Mouse (Mus musculus) gastrocnemius, adult 2 months (tissue): Measurements from ENCODE around the gene Rin2. TPM values are rescaled to one million over a fixed set of nuclear protein-coding genes. Genes with fewer than 3 reads are reported as not detected.
"Not testable (repeated sequence)": the region's sequence is repeated elsewhere in the genome, so short reads cannot be mapped to it uniquely, and the experiment has no call there.

ENCODE experiments used
- DNase-seq: peaks from one replicate; pipeline ENCODE4 v3.0.0; 2022
- H3K27ac ChIP-seq: fragments of 200-600 bp; 2 replicates; pipeline ENCODE4 v1.8.1; 2022; ENCODE audit warnings: mild to moderate bottlenecking
- H3K4me3 ChIP-seq: fragments of 200-600 bp; 2 replicates; pipeline ENCODE4 v1.8.1; 2022; ENCODE audit warnings: mild to moderate bottlenecking, moderate library complexity
- CTCF ChIP-seq: fragments of 200-600 bp; IDR thresholded peaks from 2 replicates; pipeline ENCODE4 v1.8.1; 2022; ENCODE audit warnings: antibody characterized with exemption, mild to moderate bottlenecking, moderate library complexity
- intact Hi-C: fragments of 180-260 bp; cut with DNase I; formaldehyde crosslinking; loops from one replicate; pipeline ENCODE4 v1.15.1; 2025
- total RNA-seq, 2 experiments: library from RNA; stranded (reverse); gene quantifications; 2 replicates each; pipeline ENCODE4 v1.2.3; 2021

Rin2 gene
- total RNA-seq, 2 experiments from 2014 or later: 10.3 to 11.5 TPM

DNA sequence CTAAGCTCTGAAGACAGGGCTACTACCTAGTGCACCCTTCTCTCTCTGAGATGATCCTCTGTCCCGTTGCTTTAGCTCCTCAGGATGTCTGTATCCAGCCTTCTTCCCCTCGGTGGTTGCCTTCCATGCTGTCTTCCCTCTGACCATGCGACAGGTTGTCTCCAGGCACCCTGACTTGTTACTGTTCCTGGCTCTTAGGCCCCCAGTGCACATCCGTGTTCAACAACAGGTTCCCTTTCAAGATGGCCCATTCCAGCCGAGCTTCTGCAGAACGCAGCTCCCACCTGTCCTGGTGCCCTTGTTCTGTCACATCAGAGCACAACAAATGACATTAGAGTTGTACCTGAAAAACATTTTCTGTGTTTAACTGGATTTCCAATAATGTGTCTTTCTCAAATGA, 22.1 kb downstream of the Rin2 start:
- TF ChIP-seq CTCF: no peak
- Histone ChIP-seq H3K4me3 (no peak overlapping the region), H3K27ac (no peak overlapping the region)
- no peak for DNase-seq
- intact Hi-C loops: no loop called here

DNA sequence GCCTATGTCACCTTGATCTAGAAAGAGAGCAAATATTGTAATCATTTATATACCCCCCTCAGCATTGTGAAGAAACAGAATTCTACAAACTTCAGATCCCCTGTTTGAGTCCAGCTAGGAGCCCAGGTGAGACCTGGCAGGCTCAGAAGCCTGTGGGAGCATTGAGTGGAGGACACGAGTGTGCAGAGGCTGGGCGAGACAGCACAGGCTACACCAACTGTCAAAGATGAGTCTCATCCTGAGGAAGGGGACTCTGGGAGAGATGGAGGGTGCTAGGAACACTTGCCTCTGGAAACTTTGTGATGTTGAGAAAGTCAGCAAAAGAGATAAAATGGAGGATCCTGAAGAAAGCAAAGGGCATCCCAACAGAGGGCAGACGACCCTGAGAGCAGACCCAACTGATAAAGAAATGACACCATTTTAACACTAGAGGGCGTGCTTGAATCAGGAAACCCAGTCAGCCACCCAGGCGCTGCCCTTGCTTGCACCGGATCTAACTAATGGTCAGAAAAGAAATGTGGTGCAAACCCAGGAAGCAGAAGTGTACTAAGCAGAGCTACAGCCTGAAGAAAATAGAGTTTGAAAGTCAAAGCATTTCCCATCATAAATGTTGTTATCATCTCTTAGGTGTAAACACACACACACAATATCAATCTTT, 24.5 kb downstream of the Rin2 start:
- Histone ChIP-seq H3K27ac (0 out of 2 replicates have a peak overlapping the region, but pooled peaks have one; percentile 31), H3K4me3 (no peak overlapping the region)
- DNase-seq: peak; percentile 58
- intact Hi-C loops: loop anchor here (1.0 to 5.0 kb wide), 4 partner anchors 93 to 235 kb away; partner anchors contain the start of genes Cfap61 and Naa20
- TF ChIP-seq CTCF: peak; percentile 90

DNA sequence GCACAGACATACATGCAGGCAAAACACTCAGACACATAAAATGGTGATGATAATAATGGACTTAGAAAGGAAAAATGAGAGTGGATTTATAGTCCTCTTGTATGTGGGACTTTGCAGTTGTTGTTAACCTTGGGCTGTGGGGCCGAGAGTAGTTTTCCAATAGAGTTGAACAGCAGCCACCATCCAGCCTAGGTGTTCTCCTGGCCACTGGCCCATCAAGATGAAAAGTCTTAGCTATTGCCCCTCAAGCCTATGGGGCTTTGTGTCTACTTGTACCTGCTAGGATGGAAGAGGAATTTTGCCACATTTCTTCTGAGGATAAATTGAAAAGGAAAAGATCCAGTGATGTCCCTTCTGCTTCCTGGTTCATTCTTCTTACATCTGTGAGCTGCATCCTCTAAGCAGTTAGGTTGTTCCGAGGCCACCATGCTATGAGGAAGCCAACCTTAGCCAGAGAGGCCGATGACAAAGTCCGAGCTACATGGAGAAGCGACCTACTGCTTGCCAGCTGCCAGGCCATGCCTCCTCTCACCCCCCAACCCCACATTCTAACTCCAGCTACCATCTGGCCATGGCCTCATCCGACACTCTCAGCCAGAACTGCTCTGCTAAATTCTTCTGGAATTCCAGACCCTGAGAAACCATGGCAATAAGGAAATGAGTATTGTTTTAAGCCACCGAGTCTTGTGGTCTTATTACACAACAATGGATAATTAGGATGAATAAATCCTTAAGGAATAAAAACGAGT, 25.4 kb downstream of the Rin2 start:
- no peak for TF ChIP-seq CTCF
- intact Hi-C loops: loop anchor here (2.0 to 5.0 kb wide), 2 partner anchors 92 to 182 kb away; no protein-coding TSS in a partner anchor
- DNase-seq: no peak
- Histone ChIP-seq H3K27ac (peak overlapping the region; percentile 31), H3K4me3 (no peak overlapping the region)

DNA sequence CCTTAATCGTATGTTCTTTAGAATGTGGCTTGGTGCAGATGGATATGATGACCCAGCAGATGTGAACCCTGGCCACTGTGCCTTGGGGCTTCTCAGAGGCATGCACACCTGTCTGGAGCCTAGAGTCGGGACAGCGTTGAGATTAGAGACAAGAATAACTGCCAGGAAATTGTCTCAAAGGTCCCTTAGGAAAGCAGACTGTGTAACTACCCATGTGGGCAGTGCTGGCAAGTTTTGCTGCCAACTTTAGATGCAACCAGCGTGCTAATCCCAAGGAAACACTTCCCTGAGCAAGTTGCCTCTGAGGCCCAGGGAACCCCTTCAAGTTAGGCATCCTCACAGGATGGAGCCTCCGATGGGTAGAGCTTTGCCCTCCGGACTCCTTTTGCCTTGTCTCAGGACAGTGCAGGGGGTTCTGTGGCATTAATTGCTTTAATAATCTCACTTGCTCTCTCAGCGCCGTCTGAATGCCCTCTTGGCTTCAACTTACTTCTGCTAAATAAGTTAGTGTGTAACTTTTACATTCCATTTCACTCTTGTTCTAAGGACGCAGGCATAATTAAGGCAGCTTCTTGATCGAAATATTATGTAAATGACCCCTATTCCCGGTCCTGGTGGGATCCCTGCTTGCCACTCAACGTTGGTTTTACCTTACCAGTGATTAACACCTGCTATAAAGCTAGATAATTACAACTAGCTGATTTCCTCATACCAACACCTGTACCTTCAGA, 26.8 kb downstream of the Rin2 start:
- no peak for DNase-seq
- intact Hi-C loops: loop anchor here (2.0 to 5.0 kb wide), 2 partner anchors 91 to 181 kb away; no protein-coding TSS in a partner anchor
- Histone ChIP-seq H3K4me3 (no peak overlapping the region), H3K27ac (no peak overlapping the region)
- TF ChIP-seq CTCF: no peak

DNA sequence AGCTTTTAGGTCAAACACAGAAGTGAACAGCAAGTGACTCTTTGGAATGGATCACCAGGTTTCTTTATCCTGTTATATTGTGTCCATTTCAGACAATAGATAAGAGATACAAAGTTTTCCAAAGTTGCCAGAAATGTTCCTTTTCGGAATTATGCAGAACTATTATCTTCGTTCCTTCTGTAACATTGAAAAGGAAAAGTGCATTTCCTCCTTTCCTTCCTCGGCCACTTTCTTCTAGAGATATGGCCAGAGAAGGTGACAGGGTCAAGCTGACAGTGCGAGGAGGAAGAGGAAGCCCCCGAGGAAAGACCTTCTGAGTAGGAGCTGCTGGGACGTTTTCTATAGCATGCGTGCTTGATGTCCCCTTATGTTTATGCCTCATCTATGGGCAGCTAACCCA, 29.7 kb downstream of the Rin2 start:
- Histone ChIP-seq H3K27ac (no peak overlapping the region), H3K4me3 (no peak overlapping the region)
- DNase-seq: no peak
- intact Hi-C loops: loop anchor here (5.0 kb wide), 1 partner anchor 178 kb away; no protein-coding TSS in a partner anchor
- TF ChIP-seq CTCF: no peak

DNA sequence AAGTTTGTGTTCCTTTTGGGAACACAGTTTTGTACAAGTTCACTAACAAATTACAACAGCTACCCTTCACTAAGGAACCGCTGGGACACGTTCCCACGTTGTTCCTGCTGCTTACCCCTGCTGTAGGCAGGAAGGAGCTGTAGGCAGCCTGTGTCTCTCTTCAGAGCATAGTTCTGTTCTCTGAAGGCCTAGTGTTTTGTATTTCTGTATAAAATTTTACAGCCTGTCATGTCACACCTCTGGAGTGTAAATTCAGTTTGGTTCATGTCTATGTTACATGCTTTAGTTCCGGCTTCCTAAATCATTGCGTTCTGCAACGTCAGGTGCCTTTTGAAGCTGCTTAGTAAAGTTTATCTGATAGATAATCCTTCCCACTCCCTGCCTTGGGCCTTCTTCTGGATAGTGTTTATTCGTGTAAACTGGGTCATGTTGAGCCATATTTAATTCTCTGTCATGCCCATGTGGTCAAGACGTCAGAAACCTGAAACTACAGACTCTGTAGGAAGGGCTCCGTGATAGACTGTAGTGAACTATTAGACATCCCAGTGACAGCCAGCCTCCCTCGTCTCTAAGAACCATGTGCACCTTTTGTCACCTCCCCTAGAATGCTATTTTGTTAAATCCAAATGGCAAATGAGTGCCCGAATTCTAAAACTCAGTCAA, 34.8 kb downstream of the Rin2 start:
- TF ChIP-seq CTCF: no peak
- H3K27ac ChIP-seq: 0 out of 2 replicates have a peak overlapping the region, but pooled peaks have one; percentile 20
- DNase-seq: no peak
- H3K4me3 ChIP-seq: no peak overlapping the region
- intact Hi-C loops: no loop called here

DNA sequence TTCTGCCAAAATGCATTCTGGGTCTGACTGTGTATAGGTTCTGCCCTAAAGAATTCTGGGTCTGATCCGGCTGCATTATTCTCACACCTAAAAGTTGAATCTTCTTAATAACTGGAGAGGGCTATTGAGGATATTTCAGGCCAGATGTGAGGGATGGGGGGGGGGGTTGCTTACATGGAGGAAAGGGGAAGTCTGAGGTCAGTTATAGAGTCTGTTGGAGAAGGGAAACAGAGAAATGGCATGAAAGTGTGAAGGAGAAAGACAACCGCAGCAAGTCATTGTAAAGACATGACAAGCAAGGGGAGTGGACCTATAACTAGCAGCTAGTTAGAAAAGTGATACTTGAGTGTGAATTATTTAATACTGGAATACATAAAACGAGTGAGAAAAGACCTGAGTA, 36.5 kb downstream of the Rin2 start:
- H3K4me3 ChIP-seq: no peak overlapping the region
- TF ChIP-seq CTCF: no peak
- no peak overlapping the region for H3K27ac ChIP-seq
- intact Hi-C loops: no loop called here
- DNase-seq: no peak

DNA sequence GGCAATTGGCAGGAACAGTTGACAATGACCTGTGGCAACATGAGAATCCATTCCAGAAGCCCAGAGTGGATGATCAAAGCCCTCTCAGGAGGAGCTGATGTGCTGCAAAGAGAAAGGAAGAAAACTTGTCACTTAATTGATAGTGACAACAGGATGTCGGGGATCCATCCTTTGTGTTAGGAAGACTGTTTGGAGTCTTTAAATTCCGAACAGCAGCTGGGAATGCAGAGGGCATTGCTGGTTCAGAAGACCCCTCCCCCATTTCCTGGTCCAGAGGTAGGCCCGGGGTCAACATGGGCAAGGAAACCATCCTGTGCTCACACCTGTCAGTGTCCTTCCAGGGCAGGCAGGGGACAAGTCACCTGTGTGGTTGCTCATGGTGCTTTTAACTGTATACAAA, 37.0 kb downstream of the Rin2 start:
- DNase-seq: no peak
- Histone ChIP-seq H3K4me3 (no peak overlapping the region), H3K27ac (no peak overlapping the region)
- intact Hi-C loops: no loop called here
- TF ChIP-seq CTCF: no peak

DNA sequence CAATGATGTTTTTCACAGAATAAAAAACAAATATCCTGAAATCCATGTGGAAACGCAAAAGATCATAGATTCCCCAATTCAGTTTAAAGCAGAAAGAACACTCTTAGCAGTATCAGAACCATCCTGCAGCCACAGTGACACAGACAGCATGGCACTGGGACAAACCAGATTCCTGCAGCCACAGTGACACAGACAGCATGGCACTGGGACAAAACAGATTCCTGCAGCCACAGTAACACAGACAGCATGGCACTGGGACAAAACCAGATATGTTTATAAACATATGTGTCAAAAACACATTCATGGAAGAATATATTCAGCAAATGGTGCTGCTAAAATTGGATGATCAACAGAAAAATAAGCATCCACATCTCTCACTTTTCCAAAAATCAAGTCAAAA, 42.5 kb downstream of the Rin2 start:
- Histone ChIP-seq H3K4me3 (no peak overlapping the region), H3K27ac (no peak overlapping the region)
- no peak for TF ChIP-seq CTCF
- no peak for DNase-seq
- intact Hi-C loops: no loop called here

DNA sequence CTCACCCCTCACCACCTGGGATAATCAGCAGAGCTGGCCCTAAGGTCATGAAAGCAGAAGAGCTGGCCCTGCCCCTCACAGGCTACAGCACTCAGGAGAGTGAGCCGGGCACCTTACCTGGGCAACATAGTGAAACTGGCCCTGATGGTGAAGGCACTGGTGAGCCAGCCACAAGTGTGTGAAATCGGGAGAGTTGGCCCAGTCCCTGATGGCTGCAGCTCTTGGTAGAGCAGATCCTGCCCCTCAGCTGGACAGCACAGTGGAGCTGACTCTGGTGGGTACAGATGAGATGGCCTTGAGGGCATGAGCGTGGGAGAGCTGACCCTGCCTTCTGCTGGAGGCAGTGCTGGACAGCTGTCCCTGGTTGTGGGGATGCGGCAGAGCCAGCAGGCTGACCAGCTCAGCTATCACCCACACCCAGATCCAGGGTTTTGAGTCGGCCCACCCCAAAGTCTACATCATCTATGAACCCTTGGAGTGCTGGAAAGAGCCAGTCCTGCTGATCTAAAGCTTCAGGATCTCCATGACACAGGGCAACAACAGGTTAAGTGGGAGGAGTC, 43.7 kb downstream of the Rin2 start:
- TF ChIP-seq CTCF: no peak
- no peak overlapping the region for H3K4me3 ChIP-seq
- no peak overlapping the region for H3K27ac ChIP-seq
- intact Hi-C loops: no loop called here
- DNase-seq: no peak

DNA sequence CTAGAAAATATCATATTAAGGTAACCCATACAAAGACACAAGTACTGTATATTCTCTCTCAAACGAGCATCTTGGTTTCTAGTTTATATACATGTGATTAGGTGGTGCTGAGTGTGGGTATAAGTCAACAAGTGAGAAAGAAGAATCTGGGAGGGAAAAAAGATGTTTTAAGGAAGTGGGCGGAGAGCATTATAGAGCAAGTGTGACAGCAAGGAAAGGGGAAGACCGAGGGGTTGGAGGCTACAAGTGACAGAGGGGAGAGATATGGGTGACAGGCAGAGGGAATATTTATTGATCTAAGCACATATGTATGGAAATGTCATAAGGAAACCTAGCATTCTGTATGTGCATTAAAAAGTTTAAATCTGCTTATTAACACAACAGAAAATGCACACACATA, 45.1 kb downstream of the Rin2 start:
- intact Hi-C loops: no loop called here
- H3K4me3 ChIP-seq: no peak overlapping the region
- H3K27ac ChIP-seq: no peak overlapping the region
- no peak for TF ChIP-seq CTCF
- DNase-seq: no peak

DNA sequence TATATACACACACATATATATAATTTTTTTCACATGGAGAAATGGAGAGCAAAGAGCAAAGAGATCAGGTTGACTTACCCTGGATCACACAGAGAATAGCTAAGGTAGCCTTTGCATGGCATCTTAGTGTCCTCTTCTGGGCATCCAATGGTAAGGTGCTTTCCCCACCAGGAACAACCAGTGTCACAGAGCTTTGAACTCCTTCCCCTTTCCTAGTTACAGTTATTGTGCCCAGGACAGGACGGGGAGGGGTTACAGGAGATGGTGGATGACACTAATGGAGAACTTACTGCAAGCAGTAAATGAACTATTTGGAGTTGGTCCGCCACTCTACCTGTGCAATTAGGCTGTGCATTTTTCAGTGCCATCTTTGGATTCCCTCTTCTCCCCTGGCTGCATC, 45.7 kb downstream of the Rin2 start:
- DNase-seq: no peak
- Histone ChIP-seq H3K27ac (no peak overlapping the region), H3K4me3 (no peak overlapping the region)
- no peak for TF ChIP-seq CTCF
- intact Hi-C loops: no loop called here

DNA sequence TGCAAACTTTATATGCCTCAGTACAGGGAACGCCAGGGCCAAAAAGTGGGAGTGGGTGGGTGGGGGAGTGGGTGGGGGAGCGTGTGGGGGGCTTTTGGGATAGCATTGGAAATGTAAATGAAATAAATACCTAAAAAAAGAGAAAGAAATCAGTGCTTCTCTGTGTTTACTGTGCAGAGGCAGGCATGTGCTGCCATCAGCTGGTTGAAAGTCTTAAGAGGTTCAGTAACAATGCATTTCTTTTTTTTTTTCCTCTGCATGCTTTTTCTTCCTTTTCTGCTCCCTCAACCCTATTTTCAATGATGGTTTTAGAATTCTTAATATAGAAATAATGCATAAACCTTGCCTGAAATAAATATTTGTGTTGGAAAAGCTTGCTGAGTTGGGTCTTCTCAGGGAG, 47.3 kb downstream of the Rin2 start:
- H3K27ac ChIP-seq, DNase-seq, intact Hi-C loops, H3K4me3 ChIP-seq: not testable (repeated sequence)
